Mouse (Mus musculus) megakaryocyte, embryonic 14.5 days (primary cell): ENCODE results near the gene 1500009L16Rik. TPM values are rescaled to one million over a fixed set of nuclear protein-coding genes. Genes with fewer than 3 reads are reported as not detected.

ENCODE experiments used
- H3K27me3 ChIP-seq: replicated peaks from 2 replicates; pipeline ENCODE3; 2012; ENCODE audit warnings: inconsistent platforms
- H3K36me3 ChIP-seq: replicated peaks from 2 replicates; pipeline ENCODE3; 2012; ENCODE audit warnings: low read length, inconsistent platforms, mixed read lengths
- H3K4me1 ChIP-seq: 2 replicates; pipeline ENCODE4 v1.6.1; 2012; ENCODE audit warnings: inconsistent platforms
- H3K4me3 ChIP-seq: replicated peaks from 2 replicates; pipeline ENCODE3; 2012; ENCODE audit warnings: moderate library complexity, mild to moderate bottlenecking, inconsistent platforms
- H3K9me3 ChIP-seq: 2 replicates; pipeline ENCODE4 v1.6.1; 2012; ENCODE audit warnings: inconsistent platforms
- FLI1 ChIP-seq: IDR thresholded peaks from 2 replicates; pipeline ENCODE4 v1.6.1; 2012; ENCODE audit warnings: low read length, inconsistent platforms, mixed read lengths
- GATA1 ChIP-seq: IDR thresholded peaks from 3 replicates; pipeline ENCODE4 v1.6.1; 2012; ENCODE audit warnings: mixed read lengths, low read length, inconsistent platforms, borderline replicate concordance
- polyA plus RNA-seq: library from polyadenylated mRNA; stranded (reverse); fragments of >175 nt; gene quantifications from 2 replicates; pipeline ENCODE4 v1.2.3, GENCODE M21; 2012; ENCODE audit warnings: low replicate concordance; ENCODE audit not compliant: insufficient read depth

Gene 1500009L16Rik
- polyA plus RNA-seq, 1 experiment: 0.28 TPM

GRCm38 (mm10) chr10:83757343-83757962 lies 34.8 kb downstream of the 1500009L16Rik start:
- H3K27me3 ChIP-seq: no peaks in the 10 kb centered on the region
- no peaks in the 10 kb centered on the region for H3K4me1 ChIP-seq
- TF ChIP-seq GATA1: no peak
- no peak for TF ChIP-seq FLI1
- no peaks in the 10 kb centered on the region for H3K36me3 ChIP-seq
- H3K9me3 ChIP-seq: 0 out of 2 replicates have a peak, but pooled peaks cover 7% of the 10 kb centered on the region
- no peak overlapping the region for H3K4me3 ChIP-seq

- TF ChIP-seq GATA1 (no peak), FLI1 (no peak)
- Histone ChIP-seq H3K27me3 (no peaks in the 10 kb centered on the region), H3K36me3 (no peaks in the 10 kb centered on the region), H3K4me1 (no peaks in the 10 kb centered on the region), H3K4me3 (no peak overlapping the region), H3K9me3 (0 out of 2 replicates have a peak, but pooled peaks cover 10% of the 10 kb centered on the region)
These were observed 36.1 kb downstream of the 1500009L16Rik start for GRCm38 (mm10) chr10:83758732-83759131.

- H3K4me1 ChIP-seq: no peaks in the 10 kb centered on the region
These were observed 37.9 kb downstream of the 1500009L16Rik start for GRCm38 (mm10) chr10:83760535-83760934.

GRCm38 (mm10) chr10:83763891-83764290 lies 41.2 kb downstream of the 1500009L16Rik start:
- TF ChIP-seq GATA1: no peak
- no peak for TF ChIP-seq FLI1
- Histone ChIP-seq H3K4me1 (no peaks in the 10 kb centered on the region), H3K4me3 (no peak overlapping the region), H3K36me3 (no peaks in the 10 kb centered on the region), H3K27me3 (no peaks in the 10 kb centered on the region), H3K9me3 (peaks cover 36% of the 10 kb centered on the region)

More at GRCm38 (mm10) chr10:83760535-83760934, 37.9 kb downstream of the 1500009L16Rik start:
- Histone ChIP-seq H3K27me3 (no peaks in the 10 kb centered on the region), H3K4me3 (no peak overlapping the region), H3K36me3 (no peaks in the 10 kb centered on the region), H3K9me3 (peaks cover 20% of the 10 kb centered on the region)
- TF ChIP-seq FLI1 (no peak), GATA1 (no peak)

GRCm38 (mm10) chr10:83766882-83767281 lies 44.2 kb downstream of the 1500009L16Rik start:
- no peak for TF ChIP-seq FLI1
- TF ChIP-seq GATA1: no peak
- Histone ChIP-seq H3K36me3 (no peaks in the 10 kb centered on the region), H3K27me3 (no peaks in the 10 kb centered on the region), H3K4me1 (no peaks in the 10 kb centered on the region), H3K9me3 (peaks cover 29% of the 10 kb centered on the region), H3K4me3 (no peak overlapping the region)

GRCm38 (mm10) chr10:83776272-83776878 lies 53.7 kb downstream of the 1500009L16Rik start:
- peaks cover 2% of the 10 kb centered on the region for H3K27me3 ChIP-seq
- no peak overlapping the region for H3K4me3 ChIP-seq
- no peaks in the 10 kb centered on the region for H3K4me1 ChIP-seq
- no peaks in the 10 kb centered on the region for H3K36me3 ChIP-seq
- TF ChIP-seq GATA1 (no peak), FLI1 (no peak)
- H3K9me3 ChIP-seq: peaks cover 17% of the 10 kb centered on the region

- peaks cover 2% of the 10 kb centered on the region for H3K27me3 ChIP-seq
- H3K4me3 ChIP-seq: no peak overlapping the region
- TF ChIP-seq GATA1 (no peak), FLI1 (no peak)
- peaks cover 18% of the 10 kb centered on the region for H3K9me3 ChIP-seq
- no peaks in the 10 kb centered on the region for H3K4me1 ChIP-seq
- no peaks in the 10 kb centered on the region for H3K36me3 ChIP-seq
These were observed 54.6 kb downstream of the 1500009L16Rik start for GRCm38 (mm10) chr10:83777253-83777652.

- H3K4me3 ChIP-seq: no peak overlapping the region
- TF ChIP-seq FLI1 (no peak), GATA1 (no peak)
- H3K9me3 ChIP-seq: peaks cover 30% of the 10 kb centered on the region
- peaks cover 2% of the 10 kb centered on the region for H3K27me3 ChIP-seq
- H3K36me3 ChIP-seq: no peaks in the 10 kb centered on the region
- H3K4me1 ChIP-seq: no peaks in the 10 kb centered on the region
These were observed 59.2 kb downstream of the 1500009L16Rik start for GRCm38 (mm10) chr10:83781854-83782253.

- Histone ChIP-seq H3K36me3 (no peaks in the 10 kb centered on the region), H3K9me3 (peaks cover 30% of the 10 kb centered on the region), H3K4me1 (no peaks in the 10 kb centered on the region), H3K4me3 (no peak overlapping the region), H3K27me3 (peaks cover 2% of the 10 kb centered on the region)
- no peak for TF ChIP-seq FLI1
- no peak for TF ChIP-seq GATA1
These were observed 59.9 kb downstream of the 1500009L16Rik start for GRCm38 (mm10) chr10:83782371-83783120.

- Histone ChIP-seq H3K9me3 (peaks cover 15% of the 10 kb centered on the region), H3K27me3 (no peaks in the 10 kb centered on the region), H3K36me3 (no peaks in the 10 kb centered on the region), H3K4me3 (no peak overlapping the region), H3K4me1 (no peaks in the 10 kb centered on the region)
- TF ChIP-seq GATA1 (no peak), FLI1 (no peak)
These were observed 62.3 kb downstream of the 1500009L16Rik start for GRCm38 (mm10) chr10:83785003-83785402.
